Mouse (Mus musculus) embryonic facial prominence, embryonic 12.5 days (tissue): Measurements from ENCODE around the gene Ndc80. TPM values are rescaled to one million over a fixed set of nuclear protein-coding genes. Genes with fewer than 3 reads are reported as not detected.
"Not testable (repeated sequence)": the region's sequence is repeated elsewhere in the genome, so short reads cannot be mapped to it uniquely, and the experiment has no call there.

Experiments
- ATAC-seq: fragments of 200-750 bp; cut with Nextera tagmentation; 2 replicates; pipeline ENCODE4 v1.8.0; 2017; ENCODE audit not compliant: insufficient number of reproducible peaks, insufficient read depth, low FRiP score, low TSS enrichment
- H3K27ac ChIP-seq: fragments of 300-500 bp; sonication (generic); 2 replicates; pipeline ENCODE4 v1.5.1; 2016; ENCODE audit warnings: mild to moderate bottlenecking
- H3K27me3 ChIP-seq: fragments of 300-500 bp; sonication (generic); 2 replicates; pipeline ENCODE4 v1.6.1; 2016; ENCODE audit warnings: mild to moderate bottlenecking, moderate library complexity
- H3K36me3 ChIP-seq: fragments of 300-500 bp; sonication (generic); 2 replicates; pipeline ENCODE4 v1.6.1; 2016; ENCODE audit warnings: mild to moderate bottlenecking
- H3K4me1 ChIP-seq: fragments of 300-500 bp; sonication (generic); 2 replicates; pipeline ENCODE4 v1.6.1; 2016
- H3K4me2 ChIP-seq: fragments of 300-500 bp; sonication (generic); replicated peaks from 2 replicates; pipeline ENCODE4 v1.6.1; 2016; ENCODE audit warnings: mild to moderate bottlenecking, moderate library complexity
- H3K4me3 ChIP-seq: fragments of 300-500 bp; sonication (generic); 2 replicates; pipeline ENCODE4 v1.5.1; 2016; ENCODE audit warnings: mild to moderate bottlenecking
- H3K9ac ChIP-seq: fragments of 300-500 bp; sonication (generic); 2 replicates; pipeline ENCODE4 v1.6.1; 2016; ENCODE audit warnings: mild to moderate bottlenecking, moderate library complexity
- H3K9me3 ChIP-seq: fragments of 300-500 bp; sonication (generic); 2 replicates; pipeline ENCODE4 v1.6.1; 2016; ENCODE audit warnings: mild to moderate bottlenecking, moderate library complexity
- WGBS: fragments of 180-500 bp; shearing (Covaris S2); methylation state at CpG from one replicate; pipeline ENCODE4 v1.1.7; 2016; 5-methylcytosine and 5-hydroxymethylcytosine counted together
- polyA plus RNA-seq: library from polyadenylated mRNA; unstranded; fragments of >200 nt; fragmentation: Nextera tagmentation; extraction: Ambion mirVana; gene quantifications from 2 replicates; pipeline ENCODE4 v1.2.1, GENCODE M21; 2016

Gene Ndc80
- polyA plus RNA-seq = 45.0 and 49.5 TPM in 2 replicates

GRCm38 (mm10) chr17:71526711-71527564 lies at the start of gene Ndc80:
Gene Ndc80, minus strand, starts transcription at chr17:71526857.
- Histone ChIP-seq H3K27ac (peak within 1 kb of the TSS; percentile 97), H3K4me2 (peak within 1 kb of the TSS; percentile 72), H3K4me3 (peak within 1 kb of the TSS; percentile 57), H3K27me3 (no peaks in the 10 kb centered on the region), H3K9ac (peak within 1 kb of the TSS; percentile 70), H3K36me3 (peaks cover 8% of the 10 kb centered on the region; the same call in 1 of the 2 replicates), H3K4me1 (peaks cover 12% of the 10 kb centered on the region), H3K9me3 (no peaks in the 10 kb centered on the region)
- peak; percentile 97 for ATAC-seq
- WGBS = under 1% methylated on average over 66 of the region's 66 CpGs

GRCm38 (mm10) chr17:71561631-71562030 lies 35.0 kb upstream of the Ndc80 start:
- Histone ChIP-seq H3K4me2 (no peak overlapping the region), H3K4me3 (no peak overlapping the region), H3K9ac (no peak overlapping the region), H3K4me1 (no peaks in the 10 kb centered on the region), H3K36me3 (no peaks in the 10 kb centered on the region), H3K27me3 (no peaks in the 10 kb centered on the region), H3K27ac (no peak overlapping the region), H3K9me3 (no peaks in the 10 kb centered on the region)
- ATAC-seq = no peak

- Histone ChIP-seq H3K4me1 (0 out of 2 replicates have a peak, but pooled peaks cover 7% of the 10 kb centered on the region), H3K9me3 (no peaks in the 10 kb centered on the region), H3K27ac (no peak overlapping the region), H3K9ac (no peak overlapping the region), H3K36me3 (no peaks in the 10 kb centered on the region), H3K4me2 (peak overlapping the region; percentile 98), H3K4me3 (no peak overlapping the region), H3K27me3 (peaks cover 17% of the 10 kb centered on the region)
- ATAC-seq = no peak
- WGBS = 10% methylated on average over 11 of the region's 11 CpGs
Measured at GRCm38 (mm10) chr17:71552901-71553300, 26.2 kb upstream of the Ndc80 start.

GRCm38 (mm10) chr17:71551757-71552451 lies 25.2 kb upstream of the Ndc80 start, which contains the start of gene Spdya:
Gene Spdya, plus strand, starts transcription at chr17:71552061.
- ATAC-seq = peak; percentile 89
- Histone ChIP-seq H3K36me3 (no peaks in the 10 kb centered on the region), H3K9me3 (no peaks in the 10 kb centered on the region), H3K27ac (peak within 1 kb of the TSS; percentile 37; the same call in 1 of the 2 replicates), H3K27me3 (peaks cover 17% of the 10 kb centered on the region), H3K4me3 (peak within 1 kb of the TSS; percentile 85), H3K9ac (peak within 1 kb of the TSS; percentile 84), H3K4me2 (peak within 1 kb of the TSS; percentile 98), H3K4me1 (0 out of 2 replicates have a peak, but pooled peaks cover 7% of the 10 kb centered on the region)
- under 1% methylated on average over 62 of the region's 78 CpGs for WGBS

- 11% methylated on average over 6 of the region's 6 CpGs for WGBS
- Histone ChIP-seq H3K27ac (no peak overlapping the region), H3K36me3 (no peaks in the 10 kb centered on the region), H3K9ac (peak overlapping the region; percentile 84), H3K27me3 (peaks cover 17% of the 10 kb centered on the region), H3K4me2 (peak overlapping the region; percentile 98), H3K4me3 (peak overlapping the region; percentile 85), H3K4me1 (0 out of 2 replicates have a peak, but pooled peaks cover 7% of the 10 kb centered on the region), H3K9me3 (no peaks in the 10 kb centered on the region)
- no peak for ATAC-seq
Measured at GRCm38 (mm10) chr17:71551350-71551749, 24.7 kb upstream of the Ndc80 start.

- no peak overlapping the region for H3K27ac ChIP-seq
- H3K4me3 ChIP-seq = no peak overlapping the region
- no peak overlapping the region for H3K9ac ChIP-seq
- 10% methylated on average over 1 of the region's 1 CpGs for WGBS
- peaks cover 10% of the 10 kb centered on the region; the same call in 1 of the 2 replicates for H3K27me3 ChIP-seq
- no peaks in the 10 kb centered on the region for H3K36me3 ChIP-seq
- no peak for ATAC-seq
- H3K4me2 ChIP-seq = no peak overlapping the region
- H3K9me3 ChIP-seq = no peaks in the 10 kb centered on the region
- H3K4me1 ChIP-seq = 0 out of 2 replicates have a peak, but pooled peaks cover 7% of the 10 kb centered on the region
Measured at GRCm38 (mm10) chr17:71548586-71548985, 21.9 kb upstream of the Ndc80 start.

GRCm38 (mm10) chr17:71537164-71537563 lies 10.5 kb upstream of the Ndc80 start:
- Histone ChIP-seq H3K4me3 (no peak overlapping the region), H3K27me3 (no peaks in the 10 kb centered on the region), H3K4me2 (no peak overlapping the region), H3K36me3 (no peaks in the 10 kb centered on the region), H3K9me3 (no peaks in the 10 kb centered on the region), H3K9ac (no peak overlapping the region), H3K27ac (no peak overlapping the region), H3K4me1 (no peaks in the 10 kb centered on the region)
- ATAC-seq = no peak
- 83% methylated on average over 3 of the region's 3 CpGs for WGBS

GRCm38 (mm10) chr17:71535595-71535994 lies 8.9 kb upstream of the Ndc80 start:
- not testable (repeated sequence) for H3K4me3 ChIP-seq, H3K27ac ChIP-seq, H3K4me1 ChIP-seq, H3K4me2 ChIP-seq, H3K9me3 ChIP-seq, H3K27me3 ChIP-seq, ATAC-seq, H3K36me3 ChIP-seq, H3K9ac ChIP-seq
- 69% methylated on average over 1 of the region's 1 CpGs for WGBS

- Histone ChIP-seq H3K27me3 (no peaks in the 10 kb centered on the region), H3K9me3 (no peaks in the 10 kb centered on the region), H3K4me3 (no peak overlapping the region), H3K27ac (no peak overlapping the region), H3K4me2 (no peak overlapping the region), H3K9ac (no peak overlapping the region), H3K4me1 (peaks cover 12% of the 10 kb centered on the region), H3K36me3 (peaks cover 2% of the 10 kb centered on the region; the same call in 1 of the 2 replicates)
- ATAC-seq = no peak
Measured at GRCm38 (mm10) chr17:71528042-71528441, 1.4 kb upstream of the Ndc80 start.

GRCm38 (mm10) chr17:71526302-71526708 lies 352 bp downstream of the Ndc80 start:
- Histone ChIP-seq H3K4me1 (peaks cover 12% of the 10 kb centered on the region), H3K4me2 (peak overlapping the region; percentile 72), H3K9ac (peak overlapping the region; percentile 70), H3K36me3 (peaks cover 8% of the 10 kb centered on the region; the same call in 1 of the 2 replicates), H3K27me3 (no peaks in the 10 kb centered on the region), H3K4me3 (peak overlapping the region; percentile 57), H3K9me3 (no peaks in the 10 kb centered on the region), H3K27ac (peak overlapping the region; percentile 97)
- WGBS = under 1% methylated on average over 13 of the region's 13 CpGs
- ATAC-seq = peak; percentile 24

- WGBS = 96% methylated on average over 11 of the region's 11 CpGs
- Histone ChIP-seq H3K9ac (no peak overlapping the region), H3K4me3 (no peak overlapping the region), H3K4me1 (no peaks in the 10 kb centered on the region), H3K36me3 (peaks cover 58% of the 10 kb centered on the region), H3K4me2 (no peak overlapping the region), H3K27me3 (no peaks in the 10 kb centered on the region), H3K9me3 (no peaks in the 10 kb centered on the region), H3K27ac (no peak overlapping the region)
- no peak for ATAC-seq
Measured at GRCm38 (mm10) chr17:71510297-71510696, 16.4 kb downstream of the Ndc80 start.
